Mouse (Mus musculus) cerebellum, adult (tissue): ENCODE results near the gene Phkb.

ENCODE experiments used
- ATAC-seq: cut with Nextera tagmentation; 2 replicates; pipeline ENCODE4 v1.9.2; 2017; ENCODE audit warnings: mild to moderate bottlenecking, moderate library complexity, mixed read lengths; ENCODE audit not compliant: insufficient number of reproducible peaks, low FRiP score, low TSS enrichment

The Phkb gene

GRCm38 (mm10) chr8:86079433-86079832, 238.7 kb downstream of the Phkb start:
- ATAC-seq, result no peak

GRCm38 (mm10) chr8:86083346-86083745, 242.6 kb downstream of the Phkb start:
- ATAC-seq, result no peak

DNA sequence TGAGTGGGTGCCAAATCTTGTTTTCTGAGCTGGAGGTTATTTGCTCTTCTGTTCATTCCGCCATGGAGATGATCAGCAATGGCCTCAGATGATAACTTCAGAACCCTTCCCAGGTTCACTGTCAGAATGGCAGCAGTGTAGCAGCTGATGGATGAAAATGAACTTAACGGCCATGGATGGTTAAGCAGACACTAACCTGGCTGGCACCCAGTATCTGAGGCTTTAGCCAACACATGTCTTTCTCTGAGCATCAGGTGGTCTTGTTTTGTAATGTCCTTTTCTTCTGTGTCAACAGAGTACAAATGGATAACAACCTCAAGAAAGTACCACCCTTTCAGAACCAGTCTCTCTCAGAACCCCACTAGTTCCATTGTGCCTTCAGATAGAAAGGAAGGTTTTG, 246.0 kb downstream of the Phkb start:
- no peak for ATAC-seq

- ATAC-seq, result no peak
Measured at GRCm38 (mm10) chr8:86087468-86087867, 246.7 kb downstream of the Phkb start.

DNA sequence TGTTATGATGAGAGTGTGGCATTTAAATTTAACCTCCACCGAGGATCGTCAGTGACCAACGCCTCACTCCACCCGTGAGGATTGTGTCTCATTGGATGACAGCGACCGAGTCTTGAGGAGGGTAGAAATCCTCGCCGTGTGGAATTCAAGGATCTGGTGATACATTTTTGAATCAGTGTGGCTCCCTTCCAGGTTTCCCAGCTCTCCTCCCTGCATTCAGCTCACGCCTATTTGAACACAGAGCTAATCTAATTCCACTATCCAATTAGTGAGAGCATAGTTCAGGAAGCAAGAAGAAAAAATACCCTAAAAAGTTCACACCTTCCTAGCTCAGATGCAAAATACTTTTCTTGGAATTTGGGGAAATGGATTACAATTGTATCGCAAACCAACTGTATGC, 249.9 kb downstream of the Phkb start:
- no peak for ATAC-seq
